Mouse (Mus musculus) neutrophil, adult 5-6 weeks (primary cell): ENCODE results near the gene Mpp1. TPM values are rescaled to one million over a fixed set of nuclear protein-coding genes. Genes with fewer than 3 reads are reported as not detected.

Experiments
- ATAC-seq: fragments of 151-379, 151-347 bp; 2 replicates; pipeline ENCODE4 v1.8.0; 2017; ENCODE audit warnings: mild to moderate bottlenecking, moderate TSS enrichment; ENCODE audit not compliant: insufficient number of reproducible peaks, poor library complexity, low FRiP score, severe bottlenecking; ENCODE audit errors: extremely low read depth
- total RNA-seq: library from RNA; stranded (forward); fragments of 200-1000 nt; gene quantifications from 2 replicates; pipeline ENCODE4 v1.2.3, GENCODE M21; 2017

The Mpp1 gene
- total RNA-seq, 1 experiment from 2014 or later: 157 TPM

GRCm38 (mm10) chrX:75085654-75086053 is 45.2 kb downstream of the Mpp1 start:
- peak; percentile 16; the same call in 1 of the 2 replicates for ATAC-seq

GRCm38 (mm10) chrX:75084774-75085508 is 45.9 kb downstream of the Mpp1 start, which contains the start of gene Gab3:
Gab3 (minus strand) TSS chrX:75085458.
- ATAC-seq: peak; percentile 98

GRCm38 (mm10) chrX:75083982-75084773 is 46.6 kb downstream of the Mpp1 start:
- ATAC-seq: peak; percentile 52

DNA sequence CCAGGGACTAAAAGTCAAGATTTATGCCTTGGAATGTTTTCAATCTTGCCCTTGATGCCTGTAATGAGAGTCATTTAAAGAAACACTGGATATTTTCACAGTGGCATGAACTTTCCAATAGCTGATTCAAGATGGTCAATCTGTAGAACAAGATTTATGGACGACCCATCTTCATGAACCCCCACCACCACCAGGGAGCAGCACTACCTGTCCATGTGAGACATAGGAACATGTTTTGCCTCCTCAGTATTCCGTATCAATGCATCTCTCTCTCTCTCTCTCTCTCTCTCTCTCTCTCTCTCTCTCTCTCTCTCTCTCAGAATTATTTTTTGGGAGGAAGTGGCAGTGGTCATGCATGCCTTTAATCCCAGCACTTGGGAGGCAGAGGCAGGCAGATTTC is 48.5 kb downstream of the Mpp1 start:
- no peak for ATAC-seq

Other genes starting within 250 kb of the Mpp1 start
- gene Gab3, start 45.6 kb downstream of the Mpp1 start, total RNA-seq: 14.0 and 14.4 TPM in 2 replicates
- gene Dkc1, start 35.2 kb downstream of the Mpp1 start, total RNA-seq: 75.8 and 81.5 TPM in 2 replicates
- gene Smim9, start 32.8 kb upstream of the Mpp1 start, total RNA-seq: not detected in 2 replicates